Mouse (Mus musculus) regulatory T cell (primary cell): Measurements from ENCODE around the gene Ufc1.

Source experiments
- in situ Hi-C: fragments of 300-600 bp; cut with MboI, MseI; formaldehyde crosslinking; loops from one replicate; pipeline ENCODE4 v1.15.1; 2025; ENCODE audit warnings: high pct_unique_total_duplicates

Gene Ufc1

GRCm38 (mm10) chr1:171287136-171288081 is 7.4 kb downstream of the Ufc1 start, which contains the start of gene Usp21:
Usp21 (minus strand) TSS chr1:171287991.
- in situ Hi-C loops = no loop called here

- in situ Hi-C loops = no loop called here
Observed at GRCm38 (mm10) chr1:171286517-171286916, 8.3 kb downstream of the Ufc1 start.

- in situ Hi-C loops = no loop called here
Observed at GRCm38 (mm10) chr1:171285096-171285892, 9.5 kb downstream of the Ufc1 start.

- in situ Hi-C loops = no loop called here
Observed at GRCm38 (mm10) chr1:171284491-171284890, 10.3 kb downstream of the Ufc1 start.

- in situ Hi-C loops = no loop called here
Observed at GRCm38 (mm10) chr1:171283188-171284160, 11.3 kb downstream of the Ufc1 start.

- in situ Hi-C loops = no loop called here
Observed at GRCm38 (mm10) chr1:171282086-171282805, 12.6 kb downstream of the Ufc1 start.

- in situ Hi-C loops = no loop called here
Observed at GRCm38 (mm10) chr1:171281528-171281923, 13.3 kb downstream of the Ufc1 start.

GRCm38 (mm10) chr1:171280916-171281527 is 13.8 kb downstream of the Ufc1 start, which contains the start of gene Ppox:
Ppox (minus strand) TSS chr1:171281186.
- in situ Hi-C loops = no loop called here

- in situ Hi-C loops = no loop called here
Observed at GRCm38 (mm10) chr1:171280250-171280915, 14.4 kb downstream of the Ufc1 start.

GRCm38 (mm10) chr1:171279721-171280120 is 15.1 kb downstream of the Ufc1 start:
- in situ Hi-C loops = no loop called here

GRCm38 (mm10) chr1:171279012-171279705 is 15.7 kb downstream of the Ufc1 start:
- in situ Hi-C loops = no loop called here

- in situ Hi-C loops = no loop called here
Observed at GRCm38 (mm10) chr1:171278436-171278835, 16.4 kb downstream of the Ufc1 start.

GRCm38 (mm10) chr1:171277736-171278135 is 17.1 kb downstream of the Ufc1 start:
- in situ Hi-C loops = no loop called here

- in situ Hi-C loops = no loop called here
Observed at GRCm38 (mm10) chr1:171276110-171276748, 18.6 kb downstream of the Ufc1 start.

GRCm38 (mm10) chr1:171275144-171275734 is 19.6 kb downstream of the Ufc1 start:
- in situ Hi-C loops = no loop called here

GRCm38 (mm10) chr1:171274171-171274570 is 20.7 kb downstream of the Ufc1 start:
- in situ Hi-C loops = no loop called here

GRCm38 (mm10) chr1:171272086-171272485 is 22.7 kb downstream of the Ufc1 start:
- in situ Hi-C loops = no loop called here

GRCm38 (mm10) chr1:171271622-171272021 is 23.2 kb downstream of the Ufc1 start:
- in situ Hi-C loops = no loop called here
